Mouse (Mus musculus) heart, embryonic 13.5 days (tissue): ENCODE results near the gene Tpst1. TPM values are rescaled to one million over a fixed set of nuclear protein-coding genes. Genes with fewer than 3 reads are reported as not detected.
"Not testable (repeated sequence)": the region's sequence is repeated elsewhere in the genome, so short reads cannot be mapped to it uniquely, and the experiment has no call there.

Experiments
- ATAC-seq: fragments of 200-750 bp; cut with Nextera tagmentation; 2 replicates; pipeline ENCODE4 v1.8.0; 2017; ENCODE audit warnings: moderate TSS enrichment; ENCODE audit not compliant: insufficient number of reproducible peaks, low FRiP score, low TSS enrichment; ENCODE audit errors: extremely low read depth
- H3K27ac ChIP-seq: fragments of 300-500 bp; sonication (generic); replicated peaks from 2 replicates; pipeline ENCODE4 v1.5.1; 2015; ENCODE audit warnings: moderate library complexity, mild to moderate bottlenecking, inconsistent platforms
- H3K27me3 ChIP-seq: fragments of 300-500 bp; sonication (generic); replicated peaks from 2 replicates; pipeline ENCODE4 v1.6.1; 2015; ENCODE audit warnings: mild to moderate bottlenecking, inconsistent platforms
- H3K36me3 ChIP-seq: fragments of 300-500 bp; sonication (generic); 2 replicates; pipeline ENCODE4 v1.6.1; 2015; ENCODE audit warnings: mild to moderate bottlenecking, inconsistent platforms
- H3K4me1 ChIP-seq: fragments of 300-500 bp; sonication (generic); 2 replicates; pipeline ENCODE4 v1.6.1; 2015; ENCODE audit warnings: inconsistent platforms
- H3K4me2 ChIP-seq: fragments of 300-500 bp; sonication (generic); 2 replicates; pipeline ENCODE4 v1.6.1; 2015; ENCODE audit warnings: inconsistent platforms, mild to moderate bottlenecking, moderate library complexity
- H3K4me3 ChIP-seq: fragments of 300-500 bp; sonication (generic); 2 replicates; pipeline ENCODE4 v1.5.1; 2015; ENCODE audit warnings: moderate library complexity, mild to moderate bottlenecking, inconsistent platforms
- H3K9ac ChIP-seq: fragments of 300-500 bp; sonication (generic); 2 replicates; pipeline ENCODE4 v1.6.1; 2015; ENCODE audit warnings: inconsistent platforms, mild to moderate bottlenecking, moderate library complexity
- H3K9me3 ChIP-seq: fragments of 300-500 bp; sonication (generic); 2 replicates; pipeline ENCODE4 v1.6.1; 2016; ENCODE audit warnings: inconsistent platforms
- WGBS: fragments of 180-500 bp; shearing (Covaris S2); methylation state at CpG from one replicate; pipeline ENCODE4 v1.1.7; 2015; ENCODE audit warnings: mixed read lengths; 5-methylcytosine and 5-hydroxymethylcytosine counted together
- polyA plus RNA-seq: library from polyadenylated mRNA; unstranded; fragments of >200 nt; fragmentation: Nextera tagmentation; extraction: Ambion mirVana; gene quantifications from 2 replicates; pipeline ENCODE4 v1.2.1, GENCODE M21; 2015

Gene Tpst1
- polyA plus RNA-seq: 24.3 and 27.2 TPM in 2 replicates

- Histone ChIP-seq H3K27ac (no peak within 1 kb of the TSS), H3K9ac (no peak within 1 kb of the TSS), H3K27me3 (peaks cover 53% of the 10 kb centered on the region), H3K4me3 (no peak within 1 kb of the TSS), H3K36me3 (no peaks in the 10 kb centered on the region), H3K4me2 (no peak within 1 kb of the TSS), H3K9me3 (peaks cover 3% of the 10 kb centered on the region; the same call in 1 of the 2 replicates), H3K4me1 (no peaks in the 10 kb centered on the region)
- 83% methylated on average over 6 of the region's 6 CpGs for WGBS
- ATAC-seq: no peak
Measured at GRCm38 (mm10) chr5:130073026-130073425, at the start of gene Tpst1. Tpst1 (plus strand) TSS chr5:130073326.

- under 1% methylated on average over 32 of the region's 32 CpGs for WGBS
- Histone ChIP-seq H3K27ac (peak overlapping the region; percentile 81), H3K4me1 (peaks cover 14% of the 10 kb centered on the region), H3K36me3 (no peaks in the 10 kb centered on the region), H3K9me3 (no peaks in the 10 kb centered on the region), H3K27me3 (peaks cover 27% of the 10 kb centered on the region), H3K4me2 (peak overlapping the region; percentile 92), H3K4me3 (peak overlapping the region; percentile 77), H3K9ac (peak overlapping the region; percentile 82)
- peak; percentile 83 for ATAC-seq
Measured at GRCm38 (mm10) chr5:130023767-130024539, 49.2 kb upstream of the Tpst1 start.

- peaks cover 27% of the 10 kb centered on the region for H3K27me3 ChIP-seq
- WGBS: 67% methylated on average over 5 of the region's 5 CpGs
- H3K27ac ChIP-seq: no peak overlapping the region
- H3K36me3 ChIP-seq: no peaks in the 10 kb centered on the region
- no peak overlapping the region for H3K9ac ChIP-seq
- no peak for ATAC-seq
- no peaks in the 10 kb centered on the region for H3K9me3 ChIP-seq
- H3K4me2 ChIP-seq: no peak overlapping the region
- H3K4me3 ChIP-seq: no peak overlapping the region
- peaks cover 11% of the 10 kb centered on the region; the same call in 1 of the 2 replicates for H3K4me1 ChIP-seq
Measured at GRCm38 (mm10) chr5:130027134-130027533, 46.0 kb upstream of the Tpst1 start.

GRCm38 (mm10) chr5:130027696-130028095 is 45.4 kb upstream of the Tpst1 start:
- Histone ChIP-seq H3K9me3 (no peaks in the 10 kb centered on the region), H3K27ac (no peak overlapping the region), H3K9ac (no peak overlapping the region), H3K27me3 (peaks cover 27% of the 10 kb centered on the region), H3K36me3 (no peaks in the 10 kb centered on the region), H3K4me2 (no peak overlapping the region), H3K4me1 (peaks cover 11% of the 10 kb centered on the region; the same call in 1 of the 2 replicates), H3K4me3 (no peak overlapping the region)
- ATAC-seq: no peak
- WGBS: 74% methylated on average over 7 of the region's 7 CpGs

GRCm38 (mm10) chr5:130029142-130029897 is 43.8 kb upstream of the Tpst1 start, which contains the start of the genes Asl and Crcp:
Asl (minus strand) TSS chr5:130029247.
Crcp (plus strand) TSS chr5:130029290.
- 1% methylated on average over 51 of the region's 51 CpGs for WGBS
- peaks cover 11% of the 10 kb centered on the region; the same call in 1 of the 2 replicates for H3K4me1 ChIP-seq
- H3K4me3 ChIP-seq: peak within 1 kb of the TSS; percentile 76
- peak within 1 kb of the TSS; percentile 93 for H3K27ac ChIP-seq
- H3K9me3 ChIP-seq: no peaks in the 10 kb centered on the region
- ATAC-seq: peak; percentile 61
- H3K4me2 ChIP-seq: peak within 1 kb of the TSS; percentile 90
- no peaks in the 10 kb centered on the region for H3K36me3 ChIP-seq
- peaks cover 27% of the 10 kb centered on the region for H3K27me3 ChIP-seq
- peak within 1 kb of the TSS; percentile 84 for H3K9ac ChIP-seq

GRCm38 (mm10) chr5:130031410-130032390 is 41.4 kb upstream of the Tpst1 start:
- H3K9ac ChIP-seq: no peak overlapping the region
- ATAC-seq: no peak
- peaks cover 16% of the 10 kb centered on the region for H3K27me3 ChIP-seq
- no peaks in the 10 kb centered on the region for H3K9me3 ChIP-seq
- H3K36me3 ChIP-seq: peaks cover 14% of the 10 kb centered on the region
- WGBS: 91% methylated on average over 19 of the region's 19 CpGs
- no peak overlapping the region for H3K27ac ChIP-seq
- H3K4me2 ChIP-seq: no peak overlapping the region
- H3K4me3 ChIP-seq: no peak overlapping the region
- H3K4me1 ChIP-seq: 0 out of 2 replicates have a peak, but pooled peaks cover 8% of the 10 kb centered on the region

- Histone ChIP-seq H3K9me3 (no peaks in the 10 kb centered on the region), H3K4me2 (no peak overlapping the region), H3K27me3 (no peaks in the 10 kb centered on the region), H3K27ac (no peak overlapping the region), H3K36me3 (peaks cover 28% of the 10 kb centered on the region), H3K9ac (0 out of 2 replicates have a peak overlapping the region, but pooled peaks have one; percentile 10), H3K4me1 (0 out of 2 replicates have a peak, but pooled peaks cover 11% of the 10 kb centered on the region), H3K4me3 (no peak overlapping the region)
- WGBS: 55% methylated on average over 2 of the region's 2 CpGs
- ATAC-seq: no peak
Measured at GRCm38 (mm10) chr5:130033869-130034268, 39.3 kb upstream of the Tpst1 start.

- ATAC-seq: not testable (repeated sequence)
Measured at GRCm38 (mm10) chr5:130036300-130036699, 36.8 kb upstream of the Tpst1 start.

GRCm38 (mm10) chr5:130037752-130038455 is 35.2 kb upstream of the Tpst1 start:
- 0 out of 2 replicates have a peak, but pooled peaks cover 8% of the 10 kb centered on the region for H3K4me1 ChIP-seq
- WGBS: 62% methylated on average over 19 of the region's 19 CpGs
- H3K9ac ChIP-seq: no peak overlapping the region
- ATAC-seq: no peak
- no peak overlapping the region; the same call in 1 of the 2 replicates for H3K27ac ChIP-seq
- H3K4me3 ChIP-seq: no peak overlapping the region
- H3K4me2 ChIP-seq: no peak overlapping the region
- peaks cover 66% of the 10 kb centered on the region for H3K36me3 ChIP-seq
- H3K27me3 ChIP-seq: peaks cover 24% of the 10 kb centered on the region; the same call in 1 of the 2 replicates
- H3K9me3 ChIP-seq: no peaks in the 10 kb centered on the region

More at GRCm38 (mm10) chr5:130036300-130036699, 36.8 kb upstream of the Tpst1 start:
- Histone ChIP-seq H3K36me3 (peaks cover 50% of the 10 kb centered on the region), H3K27me3 (peaks cover 13% of the 10 kb centered on the region; the same call in 1 of the 2 replicates)
- not testable (repeated sequence) for H3K4me1 ChIP-seq, H3K9ac ChIP-seq, H3K4me2 ChIP-seq, H3K4me3 ChIP-seq, H3K27ac ChIP-seq, H3K9me3 ChIP-seq
- WGBS: 67% methylated on average over 2 of the region's 2 CpGs

GRCm38 (mm10) chr5:130040797-130041196 is 32.3 kb upstream of the Tpst1 start:
- ATAC-seq: no peak
- Histone ChIP-seq H3K27ac (no peak overlapping the region), H3K9me3 (no peaks in the 10 kb centered on the region), H3K4me3 (no peak overlapping the region), H3K9ac (no peak overlapping the region), H3K4me1 (0 out of 2 replicates have a peak, but pooled peaks cover 3% of the 10 kb centered on the region), H3K4me2 (no peak overlapping the region), H3K36me3 (peaks cover 68% of the 10 kb centered on the region), H3K27me3 (peaks cover 52% of the 10 kb centered on the region)
- WGBS: 88% methylated on average over 4 of the region's 4 CpGs
